Mouse (Mus musculus): Measurements from ENCODE around the gene Tac2. TPM values are rescaled to one million over a fixed set of nuclear protein-coding genes. Genes with fewer than 3 reads are reported as not detected.

Tac2 gene
- polyA plus RNA-seq, 1 experiment from 2014 or later = not detected

DNA sequence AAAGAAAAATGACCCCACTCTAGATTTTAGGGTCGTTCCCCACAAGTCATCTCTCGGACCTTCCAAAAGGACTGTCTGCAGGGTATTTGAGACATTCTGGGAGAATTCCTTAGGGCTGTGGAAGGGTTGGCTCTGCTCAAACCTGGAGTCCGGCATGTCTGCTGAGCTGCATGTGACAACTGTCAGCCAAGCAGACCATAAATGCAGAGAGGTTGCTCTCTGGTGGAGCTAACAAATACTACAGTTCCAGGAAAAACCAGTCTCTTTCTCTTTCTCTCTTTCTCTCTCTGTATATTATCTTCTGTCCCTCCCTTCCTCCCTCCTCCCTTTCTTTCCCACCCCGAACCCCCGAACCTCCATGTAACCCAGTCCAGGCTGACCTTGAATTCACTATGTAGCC, 10.2 kb downstream of the Tac2 start:
- Histone ChIP-seq H3K27me3 (ENCODE audit: control insufficient read depth, insufficient read depth, low read length) (no peaks in the 10 kb centered on the region; the same call in 1 of the 2 replicates), H3K4me2 (no peak overlapping the region), H3K4me3 (ENCODE audit: low read depth, low read length) (no peak overlapping the region), H3K9ac (ENCODE audit: low read length) (no peak overlapping the region), H3K4me1 (ENCODE audit: control insufficient read depth, insufficient read depth, low read length) (peaks cover 2% of the 10 kb centered on the region; the same call in 1 of the 2 replicates), H3K36me3 (ENCODE audit: control insufficient read depth, insufficient read depth, low read length) (no peaks in the 10 kb centered on the region), H3K27ac (ENCODE audit: low read depth, low read length) (no peak overlapping the region), H3K9me3 (ENCODE audit: control insufficient read depth, low read length) (no peaks in the 10 kb centered on the region)
- DNase-seq (ENCODE audit: low spot score, missing footprints) (no peak), ATAC-seq (ENCODE audit: low FRiP score) (no peak)
- whole genome bisulfite sequencing = 54% methylated on average over 5 of the region's 5 CpGs

DNA sequence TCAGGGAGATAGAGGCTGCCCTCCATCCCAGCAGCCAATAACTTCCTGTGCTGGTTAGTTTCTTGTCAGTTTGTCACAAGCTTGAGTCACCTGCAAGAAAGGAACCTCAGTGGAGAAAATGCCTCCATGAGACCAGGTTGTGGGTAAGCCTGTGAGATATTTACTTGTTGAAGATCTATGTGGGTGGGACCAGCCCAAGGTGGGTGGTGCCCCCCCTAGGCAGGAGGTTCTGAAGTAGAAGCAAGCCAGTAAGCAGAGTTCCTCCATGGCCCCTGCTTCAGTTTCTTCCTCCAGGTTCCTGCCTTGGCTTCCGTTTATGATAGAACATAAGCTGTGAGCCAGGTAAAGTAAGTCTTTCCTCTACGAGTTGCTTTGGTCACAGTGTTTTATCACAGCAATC, 12.0 kb downstream of the Tac2 start:
- 91% methylated on average over 2 of the region's 2 CpGs for WGBS
- Histone ChIP-seq H3K27me3 (ENCODE audit: control insufficient read depth, insufficient read depth, low read length) (no peaks in the 10 kb centered on the region; the same call in 1 of the 2 replicates), H3K9me3 (ENCODE audit: control insufficient read depth, low read length) (no peaks in the 10 kb centered on the region), H3K4me3 (ENCODE audit: low read depth, low read length) (no peak overlapping the region), H3K4me1 (ENCODE audit: control insufficient read depth, insufficient read depth, low read length) (peaks cover 7% of the 10 kb centered on the region; the same call in 1 of the 2 replicates), H3K9ac (ENCODE audit: low read length) (no peak overlapping the region), H3K27ac (ENCODE audit: low read depth, low read length) (no peak overlapping the region), H3K4me2 (no peak overlapping the region), H3K36me3 (ENCODE audit: control insufficient read depth, insufficient read depth, low read length) (no peaks in the 10 kb centered on the region)
- ATAC-seq (ENCODE audit: low FRiP score) (no peak), DNase-seq (ENCODE audit: low spot score, missing footprints) (no peak)

- H3K9ac ChIP-seq (ENCODE audit: low read length) = no peak overlapping the region
- H3K27ac ChIP-seq (ENCODE audit: low read depth, low read length) = no peak overlapping the region
- DNase-seq (ENCODE audit: low spot score, missing footprints) (no peak), ATAC-seq (ENCODE audit: low FRiP score) (no peak)
- H3K4me3 ChIP-seq (ENCODE audit: low read depth, low read length) = no peak overlapping the region
- H3K9me3 ChIP-seq (ENCODE audit: control insufficient read depth, low read length) = no peaks in the 10 kb centered on the region
- peaks cover 6% of the 10 kb centered on the region; the same call in 1 of the 2 replicates for H3K4me1 ChIP-seq (ENCODE audit: control insufficient read depth, insufficient read depth, low read length)
- WGBS = 83% methylated on average over 4 of the region's 4 CpGs
- no peaks in the 10 kb centered on the region; the same call in 1 of the 2 replicates for H3K27me3 ChIP-seq (ENCODE audit: control insufficient read depth, insufficient read depth, low read length)
- H3K4me2 ChIP-seq = no peak overlapping the region
- H3K36me3 ChIP-seq (ENCODE audit: control insufficient read depth, insufficient read depth, low read length) = peaks cover 4% of the 10 kb centered on the region; the same call in 1 of the 2 replicates
Observed at GRCm38 (mm10) chr10:127736916-127737315, 12.6 kb downstream of the Tac2 start.

DNA sequence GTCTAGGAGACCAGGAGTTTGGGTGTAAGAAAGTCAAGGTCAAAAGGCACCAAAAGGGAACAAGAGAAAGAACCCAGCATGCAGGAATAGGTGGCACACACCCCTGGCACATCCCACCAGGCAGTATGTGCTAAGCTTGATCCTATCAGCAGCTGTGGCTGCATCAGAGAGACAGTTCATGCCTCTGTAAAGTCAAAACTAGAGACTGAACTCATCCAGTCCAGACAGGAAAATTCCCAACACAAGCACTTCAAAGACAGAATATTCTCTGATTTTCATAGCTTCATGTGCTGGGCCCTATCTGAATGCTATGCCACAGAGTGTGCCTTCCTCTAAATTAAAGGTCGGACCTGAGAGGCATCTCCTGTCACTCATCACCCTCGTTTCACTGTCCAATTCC, 13.3 kb downstream of the Tac2 start:
- WGBS = 26% methylated on average over 2 of the region's 2 CpGs
- H3K27me3 ChIP-seq (ENCODE audit: control insufficient read depth, insufficient read depth, low read length) = no peaks in the 10 kb centered on the region
- ATAC-seq (ENCODE audit: low FRiP score) = no peak

DNA sequence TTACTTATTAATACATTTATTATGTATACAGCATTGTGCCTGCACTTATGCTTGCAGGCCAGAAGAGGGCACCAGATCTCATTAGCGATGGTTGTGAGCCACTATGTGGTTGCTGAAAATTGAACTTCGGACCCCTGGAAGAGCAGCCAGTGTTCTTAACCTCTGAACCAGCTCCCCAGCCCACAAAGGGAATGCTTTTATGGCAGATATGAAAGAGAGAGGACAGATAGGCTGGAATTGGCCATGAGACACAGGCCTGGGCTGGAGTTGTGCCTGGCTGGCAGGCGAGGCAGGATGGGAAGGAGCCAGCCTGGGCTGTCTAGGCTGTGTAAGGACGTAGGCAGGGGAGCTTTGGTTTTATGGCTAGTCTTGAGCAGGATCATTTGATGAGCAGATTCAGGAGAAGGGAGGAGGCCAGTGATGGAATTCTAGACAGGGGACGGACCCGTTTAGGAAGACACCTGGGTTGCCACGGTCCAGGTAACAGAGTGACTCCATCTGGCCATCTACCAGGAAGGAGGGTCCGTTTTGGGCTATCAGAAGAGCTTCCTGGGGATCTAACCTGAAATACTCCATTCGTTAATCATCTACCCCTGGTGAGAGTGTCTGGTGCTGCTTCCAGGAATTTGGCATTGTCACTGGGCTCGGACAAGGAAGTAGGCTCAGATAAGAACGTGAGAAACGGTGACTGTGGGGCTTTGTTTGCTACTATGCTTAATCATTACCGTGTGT, 14.0 kb downstream of the Tac2 start:
- no peak for DNase-seq (ENCODE audit: low spot score, missing footprints)
- H3K4me1 ChIP-seq (ENCODE audit: control insufficient read depth, insufficient read depth, low read length) = peaks cover 6% of the 10 kb centered on the region; the same call in 1 of the 2 replicates
- ATAC-seq (ENCODE audit: low FRiP score) = no peak
- H3K27ac ChIP-seq (ENCODE audit: low read depth, low read length) = no peak overlapping the region
- no peaks in the 10 kb centered on the region for H3K27me3 ChIP-seq (ENCODE audit: control insufficient read depth, insufficient read depth, low read length)
- no peak overlapping the region for H3K4me3 ChIP-seq (ENCODE audit: low read depth, low read length)
- WGBS = 57% methylated on average over 13 of the region's 13 CpGs
- H3K4me2 ChIP-seq = no peak overlapping the region
- H3K36me3 ChIP-seq (ENCODE audit: control insufficient read depth, insufficient read depth, low read length) = peaks cover 18% of the 10 kb centered on the region
- no peak overlapping the region for H3K9ac ChIP-seq (ENCODE audit: low read length)
- no peaks in the 10 kb centered on the region for H3K9me3 ChIP-seq (ENCODE audit: control insufficient read depth, low read length)

More for the DNA sequence above, 13.3 kb downstream of the Tac2 start:
- Histone ChIP-seq H3K4me1 (ENCODE audit: control insufficient read depth, insufficient read depth, low read length) (peaks cover 6% of the 10 kb centered on the region; the same call in 1 of the 2 replicates), H3K4me2 (no peak overlapping the region), H3K9me3 (ENCODE audit: control insufficient read depth, low read length) (no peaks in the 10 kb centered on the region), H3K36me3 (ENCODE audit: control insufficient read depth, insufficient read depth, low read length) (peaks cover 10% of the 10 kb centered on the region), H3K27ac (ENCODE audit: low read depth, low read length) (no peak overlapping the region), H3K9ac (ENCODE audit: low read length) (no peak overlapping the region), H3K4me3 (ENCODE audit: low read depth, low read length) (no peak overlapping the region)
- peak; percentile 64 for DNase-seq (ENCODE audit: low spot score, missing footprints)

DNA sequence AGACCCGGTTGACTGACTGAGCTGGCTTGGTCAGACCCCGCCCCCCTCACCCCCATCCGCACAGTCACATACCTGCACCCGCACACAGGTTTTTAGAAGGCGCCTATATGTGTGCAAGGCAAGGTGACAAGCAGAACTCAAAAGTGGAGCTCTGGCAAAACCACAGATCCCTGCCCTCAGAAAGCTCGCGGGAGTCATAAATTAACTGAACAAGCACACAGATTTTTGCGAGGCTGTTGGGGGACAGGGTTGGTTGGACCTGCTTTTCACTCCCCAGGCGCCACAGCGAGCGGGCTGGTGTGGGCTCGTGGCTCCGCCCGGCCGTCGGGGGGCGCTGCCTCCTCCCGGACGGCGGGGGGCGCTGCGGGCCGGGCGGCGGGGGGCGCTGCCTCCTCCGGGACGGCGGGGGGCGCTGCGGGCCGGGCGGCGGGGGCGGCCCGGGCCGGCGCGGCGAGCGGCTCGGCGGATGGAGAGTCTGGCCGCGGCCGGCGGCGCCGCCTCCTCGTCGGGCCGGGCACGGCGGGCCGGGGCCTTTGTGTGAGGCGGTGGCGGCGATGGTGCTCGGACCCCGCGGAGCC, 14.9 kb downstream of the Tac2 start, which contains the start of gene Zbtb39:
Gene Zbtb39 (plus strand): TSS at position 456 of the 578 bp plus-strand sequence.
- ATAC-seq (ENCODE audit: low FRiP score) (peak; percentile 88), DNase-seq (ENCODE audit: low spot score, missing footprints) (peak; percentile 97)
- H3K4me2 ChIP-seq = peak within 1 kb of the TSS; percentile 68
- H3K27me3 ChIP-seq (ENCODE audit: control insufficient read depth, insufficient read depth, low read length) = no peaks in the 10 kb centered on the region
- H3K9ac ChIP-seq (ENCODE audit: low read length) = peak within 1 kb of the TSS; percentile 96
- peaks cover 6% of the 10 kb centered on the region; the same call in 1 of the 2 replicates for H3K4me1 ChIP-seq (ENCODE audit: control insufficient read depth, insufficient read depth, low read length)
- 2% methylated on average over 27 of the region's 61 CpGs for WGBS
- no peaks in the 10 kb centered on the region for H3K9me3 ChIP-seq (ENCODE audit: control insufficient read depth, low read length)
- peak within 1 kb of the TSS; percentile 95 for H3K4me3 ChIP-seq (ENCODE audit: low read depth, low read length)
- H3K27ac ChIP-seq (ENCODE audit: low read depth, low read length) = peak within 1 kb of the TSS; percentile 10
- H3K36me3 ChIP-seq (ENCODE audit: control insufficient read depth, insufficient read depth, low read length) = peaks cover 25% of the 10 kb centered on the region

DNA sequence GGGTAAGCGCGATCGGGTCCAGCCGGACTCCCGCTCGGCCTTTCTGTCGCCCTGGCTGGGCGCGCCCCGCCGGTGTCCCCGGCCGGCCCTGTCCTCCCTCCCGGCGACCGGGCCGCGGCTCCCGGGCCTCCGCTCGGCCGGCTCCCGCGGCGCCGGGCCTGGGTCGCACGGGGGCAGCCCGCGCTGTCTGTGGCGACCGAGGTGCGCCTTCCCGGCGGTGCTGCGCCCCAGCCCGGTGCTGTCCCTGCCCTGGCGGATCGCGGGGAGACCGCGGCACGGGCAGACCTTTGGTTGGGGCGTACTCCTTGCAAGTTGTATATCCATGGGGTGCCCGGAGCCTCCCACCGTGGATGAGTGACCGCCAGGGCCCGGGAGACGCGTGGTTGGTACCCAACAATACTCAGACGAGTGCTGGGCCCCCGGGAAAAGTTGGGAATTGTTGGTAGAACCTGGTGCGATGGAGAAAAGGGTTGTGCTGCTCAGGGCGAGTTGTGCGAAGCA, 15.4 kb downstream of the Tac2 start:
- peaks cover 6% of the 10 kb centered on the region; the same call in 1 of the 2 replicates for H3K4me1 ChIP-seq (ENCODE audit: control insufficient read depth, insufficient read depth, low read length)
- H3K27me3 ChIP-seq (ENCODE audit: control insufficient read depth, insufficient read depth, low read length) = no peaks in the 10 kb centered on the region
- WGBS = under 1% methylated on average over 55 of the region's 55 CpGs
- H3K9ac ChIP-seq (ENCODE audit: low read length) = peak overlapping the region; percentile 96
- peak overlapping the region; percentile 10 for H3K27ac ChIP-seq (ENCODE audit: low read depth, low read length)
- H3K4me2 ChIP-seq = peak overlapping the region; percentile 68
- peak overlapping the region; percentile 95 for H3K4me3 ChIP-seq (ENCODE audit: low read depth, low read length)
- H3K36me3 ChIP-seq (ENCODE audit: control insufficient read depth, insufficient read depth, low read length) = peaks cover 30% of the 10 kb centered on the region
- DNase-seq (ENCODE audit: low spot score, missing footprints) (peak; percentile 94), ATAC-seq (ENCODE audit: low FRiP score) (peak; percentile 80)
- H3K9me3 ChIP-seq (ENCODE audit: control insufficient read depth, low read length) = no peaks in the 10 kb centered on the region

- no peak overlapping the region for H3K9ac ChIP-seq (ENCODE audit: low read length)
- peaks cover 9% of the 10 kb centered on the region; the same call in 1 of the 2 replicates for H3K4me1 ChIP-seq (ENCODE audit: control insufficient read depth, insufficient read depth, low read length)
- DNase-seq (ENCODE audit: low spot score, missing footprints) (peak; percentile 92), ATAC-seq (ENCODE audit: low FRiP score) (no peak)
- WGBS = 64% methylated on average over 5 of the region's 5 CpGs
- H3K36me3 ChIP-seq (ENCODE audit: control insufficient read depth, insufficient read depth, low read length) = peaks cover 41% of the 10 kb centered on the region
- H3K27me3 ChIP-seq (ENCODE audit: control insufficient read depth, insufficient read depth, low read length) = no peaks in the 10 kb centered on the region
- H3K4me3 ChIP-seq (ENCODE audit: low read depth, low read length) = no peak overlapping the region
- no peak overlapping the region for H3K27ac ChIP-seq (ENCODE audit: low read depth, low read length)
- H3K9me3 ChIP-seq (ENCODE audit: control insufficient read depth, low read length) = no peaks in the 10 kb centered on the region
- no peak overlapping the region for H3K4me2 ChIP-seq
Observed at GRCm38 (mm10) chr10:127744661-127745060, 20.4 kb downstream of the Tac2 start.

GRCm38 (mm10) chr10:127745886-127746285, 21.6 kb downstream of the Tac2 start:
- WGBS = 88% methylated on average over 5 of the region's 5 CpGs

More at GRCm38 (mm10) chr10:127745886-127746285, 21.6 kb downstream of the Tac2 start:
- Histone ChIP-seq H3K36me3 (ENCODE audit: control insufficient read depth, insufficient read depth, low read length) (peaks cover 41% of the 10 kb centered on the region), H3K9ac (ENCODE audit: low read length) (no peak overlapping the region), H3K4me2 (no peak overlapping the region), H3K4me3 (ENCODE audit: low read depth, low read length) (no peak overlapping the region), H3K27ac (ENCODE audit: low read depth, low read length) (no peak overlapping the region), H3K27me3 (ENCODE audit: control insufficient read depth, insufficient read depth, low read length) (no peaks in the 10 kb centered on the region), H3K4me1 (ENCODE audit: control insufficient read depth, insufficient read depth, low read length) (peaks cover 2% of the 10 kb centered on the region; the same call in 1 of the 2 replicates), H3K9me3 (ENCODE audit: control insufficient read depth, low read length) (no peaks in the 10 kb centered on the region)
- no peak for ATAC-seq (ENCODE audit: low FRiP score)
- DNase-seq (ENCODE audit: low spot score, missing footprints) = no peak

Measured in midbrain, embryonic 11.5 days (tissue).